Mouse (Mus musculus) MEL (cell line): ENCODE measurements around the gene Adamtsl3. TPM values are rescaled to one million over a fixed set of nuclear protein-coding genes. Genes with fewer than 3 reads are reported as not detected.

Experiments
- DNase-seq: peaks from one replicate; pipeline ENCODE4 v3.0.0; 2011; ENCODE audit warnings: low read depth, low spot score
- H3K27ac ChIP-seq: 2 replicates; pipeline ENCODE4 v1.5.1; 2012; ENCODE audit warnings: low read depth, mild to moderate bottlenecking, control low read depth, low read length, moderate library complexity; ENCODE audit not compliant: control insufficient read depth
- H3K27me3 ChIP-seq, 2 experiments: fragments of 150-350 bp in 1 of 2; sonication (generic) in 1 of 2; 2 replicates each; pipeline ENCODE4 v1.6.1; 2012; ENCODE audit warnings: low read length in 2 of 2, mild to moderate bottlenecking in 2 of 2, improper control_type of control experiment in 1 of 2, moderate library complexity in 1 of 2; ENCODE audit not compliant: insufficient read depth in 2 of 2, control insufficient read depth in 1 of 2
- H3K36me3 ChIP-seq, 2 experiments: 2 replicates each; pipeline ENCODE4 v1.6.1; 2012 to 2014; ENCODE audit warnings: low read length in 2 of 2, improper control_type of control experiment in 1 of 2, inconsistent platforms in 1 of 2, mild to moderate bottlenecking in 1 of 2; ENCODE audit not compliant: insufficient read depth in 2 of 2, control insufficient read depth in 1 of 2
- H3K4me1 ChIP-seq, 2 experiments: fragments of 150-350 bp in 1 of 2; sonication (generic) in 1 of 2; 2 replicates each; pipeline ENCODE4 v1.6.1; 2012; ENCODE audit warnings: low read length in 2 of 2, improper control_type of control experiment in 1 of 2, mild to moderate bottlenecking in 1 of 2; ENCODE audit not compliant: insufficient read depth in 2 of 2, control insufficient read depth in 1 of 2
- H3K4me3 ChIP-seq, 2 experiments: fragments of 150-350 bp in 1 of 2; sonication (generic) in 1 of 2; 2 replicates each; pipeline ENCODE4 v1.5.1; 2012; ENCODE audit warnings: low read depth in 2 of 2, low read length in 2 of 2, mild to moderate bottlenecking in 2 of 2, moderate library complexity in 2 of 2, control low read depth in 1 of 2, improper control_type of control experiment in 1 of 2; ENCODE audit not compliant: control insufficient read depth in 1 of 2, insufficient read depth in 1 of 2
- H3K79me2 ChIP-seq: 2 replicates; pipeline ENCODE4 v1.6.1; 2012; ENCODE audit warnings: mild to moderate bottlenecking, low read length, moderate library complexity; ENCODE audit not compliant: control insufficient read depth, poor library complexity, insufficient read depth
- H3K9ac ChIP-seq: 2 replicates; pipeline ENCODE4 v1.6.1; 2012; ENCODE audit warnings: low read depth, mild to moderate bottlenecking, control low read depth, low read length, moderate library complexity; ENCODE audit not compliant: control insufficient read depth, poor library complexity, severe bottlenecking
- H3K9me3 ChIP-seq: fragments of 150-350 bp; sonication (generic); replicated peaks from 2 replicates; pipeline ENCODE4 v1.6.1; 2012; ENCODE audit warnings: mild to moderate bottlenecking, low read length, improper control_type of control experiment, moderate library complexity; ENCODE audit not compliant: insufficient read depth
- BHLHE40 ChIP-seq: IDR thresholded peaks from 2 replicates; pipeline ENCODE4 v1.6.1; 2012; ENCODE audit warnings: low read depth, mild to moderate bottlenecking, inconsistent platforms, low read length, improper control_type of control experiment, borderline replicate concordance
- CTCF ChIP-seq, 3 experiments: IDR thresholded peaks in 2 of 3; conservative IDR thresholded peaks in 1 of 3; 2 replicates each; pipeline ENCODE4 v1.5.1; 2011 to 2012; ENCODE audit warnings: low read length in 3 of 3, low read depth in 2 of 3, mild to moderate bottlenecking in 2 of 3, improper control_type of control experiment in 1 of 3, inconsistent platforms in 1 of 3, mixed read lengths in 1 of 3, moderate library complexity in 1 of 3; ENCODE audit not compliant: control insufficient read depth in 1 of 3, insufficient read depth in 1 of 3, poor library complexity in 1 of 3, severe bottlenecking in 1 of 3
- ELF1 ChIP-seq: IDR thresholded peaks from 2 replicates; pipeline ENCODE4 v1.6.1; 2014; ENCODE audit warnings: low read depth, mild to moderate bottlenecking, inconsistent platforms, low read length, improper control_type of control experiment, moderate library complexity
- ETS1 ChIP-seq: IDR thresholded peaks from 2 replicates; pipeline ENCODE4 v1.6.1; 2012; ENCODE audit warnings: low read depth, mild to moderate bottlenecking, inconsistent platforms, low read length, improper control_type of control experiment, moderate library complexity
- GATA1 ChIP-seq: IDR thresholded peaks from 2 replicates; pipeline ENCODE4 v1.6.1; 2011; ENCODE audit warnings: low read depth, low read length, improper control_type of control experiment
- JUND ChIP-seq: IDR thresholded peaks from 2 replicates; pipeline ENCODE4 v1.6.1; 2011; ENCODE audit warnings: low read depth, mild to moderate bottlenecking, improper control_type of control experiment, low read length
- KAT2A ChIP-seq: conservative IDR thresholded peaks from 2 replicates; pipeline ENCODE4 v1.6.1; 2012; ENCODE audit warnings: low read depth, low read length, improper control_type of control experiment, inconsistent platforms
- MAFK ChIP-seq: IDR thresholded peaks from 2 replicates; pipeline ENCODE4 v1.6.1; 2011; ENCODE audit warnings: low read depth, mild to moderate bottlenecking, low read length, improper control_type of control experiment, borderline replicate concordance
- MAZ ChIP-seq: IDR thresholded peaks from 2 replicates; pipeline ENCODE4 v1.6.1; 2012; ENCODE audit warnings: low read depth, mild to moderate bottlenecking, inconsistent platforms, low read length, improper control_type of control experiment
- MXI1 ChIP-seq: IDR thresholded peaks from 2 replicates; pipeline ENCODE4 v1.6.1; 2011; ENCODE audit warnings: mild to moderate bottlenecking, low read depth, low read length, improper control_type of control experiment
- MYB ChIP-seq: IDR thresholded peaks from 2 replicates; pipeline ENCODE4 v1.6.1; 2011; ENCODE audit warnings: mild to moderate bottlenecking, low read depth, low read length, improper control_type of control experiment
- MYC ChIP-seq: IDR thresholded peaks from 2 replicates; pipeline ENCODE4 v1.6.1; 2011; ENCODE audit warnings: low read depth, mild to moderate bottlenecking, low read length, improper control_type of control experiment, moderate library complexity
- NRF1 ChIP-seq: IDR thresholded peaks from 2 replicates; pipeline ENCODE4 v1.6.1; 2014; ENCODE audit warnings: low read depth, mild to moderate bottlenecking, inconsistent platforms, low read length, improper control_type of control experiment, moderate library complexity; ENCODE audit not compliant: poor library complexity, insufficient read depth, severe bottlenecking
- POLR2AphosphoS2 ChIP-seq: IDR thresholded peaks from 2 replicates; pipeline ENCODE4 v1.6.1; 2011; ENCODE audit warnings: low read length, improper control_type of control experiment
- RAD21 ChIP-seq: IDR thresholded peaks from 2 replicates; pipeline ENCODE4 v1.6.1; 2011; ENCODE audit warnings: mild to moderate bottlenecking, low read depth, low read length, improper control_type of control experiment
- SIN3A ChIP-seq: IDR thresholded peaks from 2 replicates; pipeline ENCODE4 v1.6.1; 2012; ENCODE audit warnings: low read length, improper control_type of control experiment, inconsistent platforms
- SMC3 ChIP-seq: IDR thresholded peaks from 2 replicates; pipeline ENCODE4 v1.6.1; 2011; ENCODE audit warnings: low read depth, low read length, improper control_type of control experiment
- TBP ChIP-seq: IDR thresholded peaks from 2 replicates; pipeline ENCODE4 v1.8.0; 2011; ENCODE audit warnings: low read depth, low read length, improper control_type of control experiment
- UBTF ChIP-seq: IDR thresholded peaks from 2 replicates; pipeline ENCODE4 v1.6.1; 2012; ENCODE audit warnings: low read depth, mild to moderate bottlenecking, inconsistent platforms, low read length, improper control_type of control experiment, moderate library complexity, borderline replicate concordance; ENCODE audit not compliant: insufficient read depth
- USF1 ChIP-seq: IDR thresholded peaks from 2 replicates; pipeline ENCODE4 v1.6.1; 2014; ENCODE audit warnings: low read depth, mild to moderate bottlenecking, inconsistent platforms, low read length, improper control_type of control experiment, moderate library complexity
- ZKSCAN1 ChIP-seq: IDR thresholded peaks from 2 replicates; pipeline ENCODE4 v1.6.1; 2012; ENCODE audit warnings: low read depth, mild to moderate bottlenecking, inconsistent platforms, low read length, improper control_type of control experiment, moderate library complexity
- ZMIZ1 ChIP-seq: IDR thresholded peaks from 2 replicates; pipeline ENCODE4 v1.6.1; 2012; ENCODE audit warnings: low read depth, mild to moderate bottlenecking, inconsistent platforms, low read length, improper control_type of control experiment, moderate library complexity
- polyA plus RNA-seq, 2 experiments: library from polyadenylated mRNA; stranded (reverse) in 1 of 2; unstranded in 1 of 2; fragments of >175 nt in 1 of 2; fragments of >200 nt in 1 of 2; gene quantifications; 2 replicates each; pipeline versions ENCODE4 v1.2.1 to v1.2.4; 2012; ENCODE audit warnings: low replicate concordance in 2 of 2, low read depth in 1 of 2; ENCODE audit not compliant: insufficient read length in 2 of 2, insufficient read depth in 1 of 2, missing spikeins in 1 of 2
- total RNA-seq: library from RNA; depleted of rRNA; stranded (reverse); fragments of 300-350 nt; gene quantifications from 2 replicates; pipeline ENCODE4 v1.2.3, GENCODE M21; 2012

Adamtsl3 gene
- total and polyA plus RNA-seq, 3 experiments: not detected

DNA sequence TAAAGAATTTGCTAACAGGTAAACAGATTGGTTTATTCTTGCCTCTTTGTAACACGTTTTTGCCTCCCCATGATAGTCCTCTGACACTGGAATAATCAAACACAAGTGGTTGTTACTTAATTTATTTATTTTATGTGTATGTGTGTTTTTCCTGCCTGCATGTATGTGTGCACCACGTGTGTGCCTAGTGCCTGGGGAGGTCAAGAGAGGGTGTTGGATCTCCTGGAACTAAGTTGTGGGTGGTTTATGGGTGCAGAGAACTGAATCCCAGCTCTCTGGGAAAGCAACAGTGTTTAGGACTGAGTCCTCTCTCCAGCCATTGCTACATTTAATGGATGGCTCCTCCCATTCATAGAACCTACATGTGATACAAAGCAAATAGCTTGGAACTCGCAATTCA is 143.0 kb downstream of the Adamtsl3 start:
- no peaks in the 10 kb centered on the region for H3K36me3 ChIP-seq
- H3K27me3 ChIP-seq: no peaks in the 10 kb centered on the region
- no peak overlapping the region for H3K4me3 ChIP-seq
- no peaks in the 10 kb centered on the region for H3K79me2 ChIP-seq
- no peak overlapping the region for H3K27ac ChIP-seq
- no peak for DNase-seq
- TF ChIP-seq POLR2AphosphoS2 (no peak), CTCF (IDR thresholded peaks at IDR 0.05 in 2 of 3, conservative IDR thresholded peaks at IDR 0.05 in 1 of 3; ENCODE audit: control insufficient read depth in 1 of 3, insufficient read depth in 1 of 3, low read depth in 2 of 3, low read length in 3 of 3, poor library complexity in 1 of 3, severe bottlenecking in 1 of 3) (no peak), MYB (no peak), ELF1 (no peak), MXI1 (no peak), NRF1 (no peak), TBP (no peak)
- H3K4me1 ChIP-seq: no peaks in the 10 kb centered on the region
- no peak overlapping the region for H3K9ac ChIP-seq
- H3K9me3 ChIP-seq: no peaks in the 10 kb centered on the region

DNA sequence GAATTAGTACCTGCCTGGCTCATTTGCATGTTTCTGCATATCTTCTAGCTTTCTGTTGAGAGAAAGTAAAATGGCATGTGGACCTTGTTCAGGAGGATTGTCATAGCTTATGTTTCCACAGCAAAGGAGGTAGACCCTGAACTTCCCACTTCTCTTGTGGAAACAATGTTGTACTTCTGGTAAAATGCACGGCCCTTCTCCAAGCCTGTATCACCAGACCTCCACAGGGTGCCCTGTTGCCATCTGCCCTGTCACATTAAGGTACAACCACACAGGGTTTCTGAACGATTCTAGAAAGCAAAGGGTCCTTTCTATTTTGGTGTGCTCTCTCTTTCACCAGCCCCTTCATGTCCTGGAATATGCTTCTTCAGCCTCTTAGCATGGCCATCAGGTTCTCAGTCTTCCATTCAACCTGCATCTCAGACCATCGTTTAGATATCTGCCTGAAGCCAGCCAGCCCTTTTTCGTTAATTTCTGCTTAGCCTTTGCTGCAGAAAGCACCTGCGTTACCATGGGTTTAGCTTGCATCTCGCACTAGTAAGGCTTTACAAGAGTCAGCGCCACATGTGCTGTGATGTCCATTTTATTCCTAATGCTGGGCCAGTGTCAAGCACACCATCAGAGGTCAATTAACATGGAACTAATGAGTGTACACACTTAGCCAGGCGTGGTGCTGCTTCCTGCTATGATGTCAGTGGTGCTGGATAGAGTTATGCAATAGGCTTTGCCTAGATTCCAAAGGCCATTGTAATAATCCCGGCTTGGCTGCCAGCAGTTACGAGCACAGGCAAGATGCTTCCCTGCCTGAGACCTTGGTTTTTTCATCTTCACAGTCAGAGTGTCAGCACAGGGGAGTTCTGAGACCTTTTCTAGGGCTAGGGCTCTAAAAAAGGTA is 143.6 kb downstream of the Adamtsl3 start:
- no peaks in the 10 kb centered on the region for H3K27me3 ChIP-seq
- no peaks in the 10 kb centered on the region for H3K36me3 ChIP-seq
- no peaks in the 10 kb centered on the region for H3K79me2 ChIP-seq
- H3K9ac ChIP-seq: no peak overlapping the region
- TF ChIP-seq ETS1 (no peak), ZKSCAN1 (no peak), MYC (no peak), BHLHE40 (no peak), MYB (no peak), UBTF (no peak), TBP (no peak), MAFK (no peak), KAT2A (no peak), ZMIZ1 (no peak), SIN3A (no peak), SMC3 (no peak), RAD21 (no peak), USF1 (no peak), MAZ (no peak), GATA1 (no peak), JUND (no peak)
- TF ChIP-seq, all 39 proteins: peak for 0
- DNase-seq: no peak
- Histone ChIP-seq H3K4me3 (no peak overlapping the region), H3K4me1 (no peaks in the 10 kb centered on the region), H3K27ac (no peak overlapping the region), H3K9me3 (no peaks in the 10 kb centered on the region)
